Mouse (Mus musculus) thymus, adult 2 months (tissue): Measurements from ENCODE around the gene Olfr921. TPM values are rescaled to one million over a fixed set of nuclear protein-coding genes. Genes with fewer than 3 reads are reported as not detected.

ENCODE experiments used
- DNase-seq: peaks from one replicate; pipeline ENCODE4 v3.0.0; 2021
- H3K27ac ChIP-seq: fragments of 200-500 bp; 2 replicates; pipeline ENCODE4 v1.5.1; 2012; ENCODE audit warnings: low read length, control low read depth; ENCODE audit not compliant: control insufficient read depth, insufficient read depth
- H3K27me3 ChIP-seq: fragments of 200-500 bp; 2 replicates; pipeline ENCODE4 v1.6.1; 2012; ENCODE audit warnings: mild to moderate bottlenecking, low read length, moderate library complexity, mixed read lengths; ENCODE audit not compliant: control insufficient read depth, insufficient read depth
- H3K36me3 ChIP-seq: fragments of 200-500 bp; 2 replicates; pipeline ENCODE4 v1.6.1; 2012; ENCODE audit warnings: mild to moderate bottlenecking, low read length, moderate library complexity; ENCODE audit not compliant: control insufficient read depth, insufficient read depth
- H3K4me1 ChIP-seq: fragments of 200-500 bp; replicated peaks from 2 replicates; pipeline ENCODE4 v1.6.1; 2012; ENCODE audit warnings: low read length; ENCODE audit not compliant: control insufficient read depth, insufficient read depth
- H3K4me3 ChIP-seq: fragments of 200-500 bp; 2 replicates; pipeline ENCODE4 v1.5.1; 2012; ENCODE audit warnings: mild to moderate bottlenecking, low read length, control low read depth, moderate library complexity; ENCODE audit not compliant: control insufficient read depth, insufficient read depth
- CTCF ChIP-seq: fragments of 200-500 bp; IDR thresholded peaks from 2 replicates; pipeline ENCODE4 v1.5.1; 2012; ENCODE audit warnings: mild to moderate bottlenecking, control low read depth, low read length, moderate library complexity, borderline replicate concordance; ENCODE audit not compliant: control insufficient read depth, poor library complexity, insufficient read depth; ENCODE audit errors: extremely low read depth
- POLR2A ChIP-seq: fragments of 200-500 bp; IDR thresholded peaks from 2 replicates; pipeline ENCODE4 v1.6.1; 2012; ENCODE audit warnings: mild to moderate bottlenecking, low read length, control low read depth, moderate library complexity; ENCODE audit not compliant: control insufficient read depth, poor library complexity, insufficient read depth; ENCODE audit errors: extremely low read depth
- WGBS: fragments of 180-500 bp; shearing (Covaris S2); methylation state at CpG from one replicate; pipeline ENCODE4 v1.1.7; 2018; 5-methylcytosine and 5-hydroxymethylcytosine counted together
- polyA plus RNA-seq: library from polyadenylated mRNA; depleted of rRNA; stranded (reverse); fragments of >200 nt; gene quantifications from 2 replicates; pipeline ENCODE4 v1.2.3, GENCODE M21; 2012; rRNA removed

The Olfr921 gene
- polyA plus RNA-seq = 0.08 TPM in 1 of 2 replicates, not detected in the other

- Histone ChIP-seq H3K4me3 (no peak within 1 kb of the TSS), H3K36me3 (no peaks in the 10 kb centered on the region), H3K27me3 (no peaks in the 10 kb centered on the region), H3K4me1 (no peaks in the 10 kb centered on the region), H3K27ac (no peak within 1 kb of the TSS)
- no peak for DNase-seq
- TF ChIP-seq POLR2A = no peak
- no peak for TF ChIP-seq CTCF
Observed at GRCm38 (mm10) chr9:38772768-38773167, at the start of gene Olfr921. Olfr921 (plus strand) TSS chr9:38773068.

DNA sequence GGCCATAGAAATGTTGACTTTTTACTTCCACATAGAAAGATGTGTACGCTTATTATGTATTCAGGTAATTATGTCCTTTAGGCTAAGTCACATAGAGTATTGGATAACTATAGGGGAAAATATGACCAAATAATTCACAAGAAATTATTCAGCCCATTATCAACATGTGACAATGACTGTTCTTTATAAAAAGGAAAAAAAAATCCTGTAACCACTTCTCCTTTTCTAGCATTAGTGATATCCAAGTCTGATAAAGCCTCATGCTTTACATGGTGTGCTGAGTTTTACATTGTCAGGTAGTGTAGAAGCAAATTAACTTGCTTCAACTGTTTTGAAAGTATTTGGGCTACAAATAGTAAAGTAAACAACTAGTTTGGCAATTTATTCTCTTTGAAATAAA is 48.8 kb upstream of the Olfr921 start:
- H3K27me3 ChIP-seq = no peaks in the 10 kb centered on the region
- no peak overlapping the region for H3K27ac ChIP-seq
- H3K4me3 ChIP-seq = no peak overlapping the region
- H3K4me1 ChIP-seq = 0 out of 2 replicates have a peak, but pooled peaks cover 5% of the 10 kb centered on the region
- WGBS = 92% methylated on average over 1 of the region's 1 CpGs
- H3K36me3 ChIP-seq = 0 out of 2 replicates have a peak, but pooled peaks cover 3% of the 10 kb centered on the region
- TF ChIP-seq CTCF (no peak), POLR2A (no peak)
- DNase-seq = no peak

DNA sequence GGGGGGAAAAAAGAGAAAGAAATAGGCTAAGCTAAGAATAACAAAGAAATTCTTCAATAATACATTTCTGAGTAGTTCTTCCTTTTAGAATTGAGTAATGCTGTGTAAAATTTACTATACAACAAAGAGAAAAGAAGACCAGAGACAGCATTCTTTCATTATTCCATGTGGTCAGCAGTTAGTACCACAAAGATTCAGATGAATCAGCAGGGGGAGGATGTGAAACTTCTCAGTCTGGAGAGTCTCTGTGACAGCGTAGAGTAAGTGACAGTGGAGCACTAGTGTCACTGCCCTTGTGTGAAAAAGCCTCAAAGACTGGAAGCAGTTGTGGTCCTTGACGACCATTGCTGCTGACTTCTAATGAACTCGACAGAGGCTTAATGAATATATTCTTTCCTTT is 44.6 kb upstream of the Olfr921 start:
- H3K36me3 ChIP-seq = 0 out of 2 replicates have a peak, but pooled peaks cover 3% of the 10 kb centered on the region
- DNase-seq = no peak
- no peaks in the 10 kb centered on the region for H3K27me3 ChIP-seq
- 54% methylated on average over 3 of the region's 3 CpGs for WGBS
- H3K27ac ChIP-seq = no peak overlapping the region
- no peak overlapping the region for H3K4me3 ChIP-seq
- TF ChIP-seq POLR2A (no peak), CTCF (no peak)
- H3K4me1 ChIP-seq = no peaks in the 10 kb centered on the region

- no peaks in the 10 kb centered on the region for H3K27me3 ChIP-seq
- TF ChIP-seq POLR2A (no peak), CTCF (no peak)
- 87% methylated on average over 1 of the region's 1 CpGs for WGBS
Observed at GRCm38 (mm10) chr9:38741408-38741807, 31.5 kb upstream of the Olfr921 start.

DNA sequence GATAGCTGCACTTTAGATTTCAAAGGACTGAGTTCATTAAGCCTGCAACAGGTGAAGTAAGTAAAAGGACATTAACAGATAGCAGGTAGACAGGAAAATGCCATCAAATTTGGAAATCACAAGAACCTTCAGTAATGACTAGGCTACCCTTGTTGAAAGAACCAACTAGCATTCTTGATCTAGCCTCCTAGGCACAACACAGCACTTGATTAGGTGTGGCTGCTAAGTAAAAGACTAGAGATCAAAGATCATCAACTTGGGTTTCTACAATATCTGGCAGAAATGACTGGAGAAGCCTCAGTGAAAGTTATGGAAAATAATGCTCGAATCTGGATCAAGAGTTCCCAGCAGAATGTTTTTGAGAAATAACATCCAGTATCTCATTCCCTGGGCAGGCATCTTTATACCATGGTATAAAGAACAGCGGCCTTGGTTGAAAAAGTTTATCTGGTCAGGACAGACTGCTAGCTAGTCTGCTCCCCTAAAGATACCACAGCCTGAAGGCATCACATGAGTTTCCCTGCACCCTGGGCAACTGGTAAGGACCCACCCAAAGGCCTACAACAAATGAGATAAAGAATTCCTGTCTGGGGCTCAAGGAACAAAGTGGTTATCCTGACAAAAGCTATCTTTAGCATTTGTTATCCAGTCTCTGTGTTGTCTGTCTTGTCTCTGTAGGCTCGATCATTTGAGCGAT is 28.1 kb upstream of the Olfr921 start:
- Histone ChIP-seq H3K4me1 (no peaks in the 10 kb centered on the region), H3K27me3 (no peaks in the 10 kb centered on the region), H3K4me3 (no peak overlapping the region), H3K27ac (no peak overlapping the region), H3K36me3 (no peaks in the 10 kb centered on the region)
- DNase-seq = no peak
- 97% methylated on average over 4 of the region's 4 CpGs for WGBS
- no peak for TF ChIP-seq CTCF
- no peak for TF ChIP-seq POLR2A

More at GRCm38 (mm10) chr9:38741408-38741807, 31.5 kb upstream of the Olfr921 start:
- no peaks in the 10 kb centered on the region for H3K36me3 ChIP-seq
- H3K27ac ChIP-seq = no peak overlapping the region
- H3K4me1 ChIP-seq = no peaks in the 10 kb centered on the region
- no peak for DNase-seq
- no peak overlapping the region for H3K4me3 ChIP-seq

DNA sequence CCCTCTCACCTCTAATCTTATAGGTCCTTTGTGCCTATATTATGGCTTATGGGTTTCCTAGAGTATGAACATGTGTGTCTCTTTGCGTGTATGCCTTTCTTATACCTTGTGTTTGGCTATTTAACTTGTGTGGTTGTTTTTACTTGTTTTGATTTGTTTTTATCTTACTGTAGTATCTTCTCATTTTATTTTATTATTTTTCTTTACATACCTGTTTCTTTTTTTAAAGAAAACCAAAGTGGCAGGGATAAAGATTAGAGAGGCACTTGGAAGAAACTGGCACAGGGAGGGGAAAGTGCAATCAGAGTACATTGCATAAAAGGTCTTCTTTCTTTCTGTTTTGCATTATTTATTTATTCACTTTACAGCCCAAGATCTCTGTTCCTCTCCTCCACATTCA is 20.9 kb upstream of the Olfr921 start, which contains the start of gene Olfr920:
Gene Olfr920 (plus strand): TSS at position 301 of the 400 bp plus-strand sequence.
- H3K27me3 ChIP-seq = no peaks in the 10 kb centered on the region
- TF ChIP-seq POLR2A (no peak), CTCF (no peak)
- DNase-seq = no peak
- H3K4me3 ChIP-seq = no peak within 1 kb of the TSS
- no peaks in the 10 kb centered on the region for H3K4me1 ChIP-seq
- no peaks in the 10 kb centered on the region for H3K36me3 ChIP-seq
- H3K27ac ChIP-seq = no peak within 1 kb of the TSS
- 93% methylated on average over 1 of the region's 1 CpGs for WGBS

- no peak for DNase-seq
- no peak overlapping the region for H3K27ac ChIP-seq
- no peaks in the 10 kb centered on the region for H3K36me3 ChIP-seq
- no peak for TF ChIP-seq POLR2A
- no peak for TF ChIP-seq CTCF
- H3K4me1 ChIP-seq = no peaks in the 10 kb centered on the region
- WGBS = 55% methylated on average over 2 of the region's 2 CpGs
- no peaks in the 10 kb centered on the region for H3K27me3 ChIP-seq
- H3K4me3 ChIP-seq = no peak overlapping the region
Observed at GRCm38 (mm10) chr9:38792689-38793088, 19.8 kb downstream of the Olfr921 start.
